Mouse (Mus musculus): ENCODE measurements around the gene Pheta2. TPM values are rescaled to one million over a fixed set of nuclear protein-coding genes. Genes with fewer than 3 reads are reported as not detected.
A peak's percentile ranks its signal among the peaks of the same experiment; 100 is the strongest.
"Not testable (repeated sequence)": the region's sequence is repeated elsewhere in the genome, so short reads cannot be mapped to it uniquely, and the experiment has no call there.

The Pheta2 gene
- total RNA-seq, 1 experiment, result 0.85 TPM

- H3K4me1 ChIP-seq (ENCODE audit: control insufficient read depth in 2 of 2, insufficient read depth in 2 of 2, low read length in 2 of 2, poor library complexity in 1 of 2), result peaks cover 0 to 8% of the 10 kb centered on the region in 2 experiments; a peak in 1 of 4 replicates
- peak within 1 kb of the TSS; percentile 96 for H3K9ac ChIP-seq (ENCODE audit: insufficient read depth, low read depth, low read length, poor library complexity, severe bottlenecking)
- peak; percentile 95 for DNase-seq (ENCODE audit: low read depth, low spot score)
- H3K36me3 ChIP-seq (ENCODE audit: control insufficient read depth, insufficient read depth, low read length, poor library complexity, severe bottlenecking), result peaks cover 11% of the 10 kb centered on the region
- in situ Hi-C loops (cut with MboI; ENCODE audit: low sequenced_read_pairs in 2 of 2, unreplicated experiment in 2 of 2), result loop anchor here in 1 of 2 experiments (10.0 kb wide), 1 partner anchor 690 kb away; no protein-coding TSS in a partner anchor
- H3K27ac ChIP-seq (ENCODE audit: insufficient read depth, low read depth, low read length, poor library complexity, severe bottlenecking), result peak within 1 kb of the TSS; percentile 65
- H3K9me3 ChIP-seq (ENCODE audit: control insufficient read depth, insufficient read depth, low read depth, low read length), result no peaks in the 10 kb centered on the region
- H3K4me3 ChIP-seq (ENCODE audit: insufficient read depth in 1 of 2, low read depth in 1 of 2, low read length in 2 of 2, poor library complexity in 1 of 2, severe bottlenecking in 1 of 2), result peak within 1 kb of the TSS; percentile 86 to 90
- TF ChIP-seq ZNF384 (IDR thresholded peaks at IDR 0.05; ENCODE audit: low read depth, low read length), result no peak
- TF ChIP-seq MAFK (IDR thresholded peaks at IDR 0.05; ENCODE audit: insufficient read depth, low read depth, low read length), result no peak
- TF ChIP-seq ZC3H11A (IDR thresholded peaks at IDR 0.05; ENCODE audit: borderline replicate concordance, low read depth, low read length), result peak; percentile 40; the same call in 1 of the 2 replicates
Measured at GRCm38 (mm10) chr15:82354126-82354945, 15.6 kb downstream of the Pheta2 start, which contains the start of gene Ndufa6. Gene Ndufa6 (minus strand): TSS chr15:82354322.

- H3K9me3 ChIP-seq (ENCODE audit: control insufficient read depth, insufficient read depth, low read depth, low read length), result no peaks in the 10 kb centered on the region
- no peak overlapping the region; the same call in 1 of the 2 replicates for H3K27ac ChIP-seq (ENCODE audit: insufficient read depth, low read depth, low read length, poor library complexity, severe bottlenecking)
- in situ Hi-C loops (cut with MboI; ENCODE audit: low sequenced_read_pairs in 2 of 2, unreplicated experiment in 2 of 2), result loop anchor here in 1 of 2 experiments (10.0 kb wide), 1 partner anchor 686 kb away; no protein-coding TSS in a partner anchor
- peaks cover 2 to 7% of the 10 kb centered on the region in 2 experiments; a peak in 1 of 4 replicates for H3K4me1 ChIP-seq (ENCODE audit: control insufficient read depth in 2 of 2, insufficient read depth in 2 of 2, low read length in 2 of 2, poor library complexity in 1 of 2)
- DNase-seq (ENCODE audit: low read depth, low spot score), result no peak
- no peak overlapping the region for H3K9ac ChIP-seq (ENCODE audit: insufficient read depth, low read depth, low read length, poor library complexity, severe bottlenecking)
- peaks cover 2% of the 10 kb centered on the region; the same call in 1 of the 2 replicates for H3K36me3 ChIP-seq (ENCODE audit: control insufficient read depth, insufficient read depth, low read length, poor library complexity, severe bottlenecking)
- H3K4me3 ChIP-seq (ENCODE audit: insufficient read depth in 1 of 2, low read depth in 1 of 2, low read length in 2 of 2, poor library complexity in 1 of 2, severe bottlenecking in 1 of 2), result peak overlapping the region in 1 of 2 experiments; percentile 38; a peak in 1 of 4 replicates
- TF ChIP-seq MAFK (IDR thresholded peaks at IDR 0.05; ENCODE audit: insufficient read depth, low read depth, low read length) (no peak), ZNF384 (IDR thresholded peaks at IDR 0.05; ENCODE audit: low read depth, low read length) (no peak)
Measured at GRCm38 (mm10) chr15:82358431-82359260, 19.9 kb downstream of the Pheta2 start.

- TF ChIP-seq ZC3H11A (IDR thresholded peaks at IDR 0.05; ENCODE audit: borderline replicate concordance, low read depth, low read length), result no peak
- TF ChIP-seq ZNF384 (IDR thresholded peaks at IDR 0.05; ENCODE audit: low read depth, low read length), result no peak
- no peak for TF ChIP-seq CHD2 (IDR thresholded peaks at IDR 0.05; ENCODE audit: low read depth, low read length)
- no peak for TF ChIP-seq HCFC1 (IDR thresholded peaks at IDR 0.05; ENCODE audit: borderline replicate concordance, insufficient read depth, low read length)
- TF ChIP-seq MAFK (IDR thresholded peaks at IDR 0.05; ENCODE audit: insufficient read depth, low read depth, low read length), result no peak
- Histone ChIP-seq H3K9ac (ENCODE audit: insufficient read depth, low read depth, low read length, poor library complexity, severe bottlenecking) (no peak overlapping the region), H3K4me3 (ENCODE audit: insufficient read depth in 1 of 2, low read depth in 1 of 2, low read length in 2 of 2, poor library complexity in 1 of 2, severe bottlenecking in 1 of 2) (no peak overlapping the region), H3K36me3 (ENCODE audit: control insufficient read depth, insufficient read depth, low read length, poor library complexity, severe bottlenecking) (no peaks in the 10 kb centered on the region), H3K9me3 (ENCODE audit: control insufficient read depth, insufficient read depth, low read depth, low read length) (no peaks in the 10 kb centered on the region), H3K27ac (ENCODE audit: insufficient read depth, low read depth, low read length, poor library complexity, severe bottlenecking) (no peak overlapping the region), H3K4me1 (ENCODE audit: control insufficient read depth in 2 of 2, insufficient read depth in 2 of 2, low read length in 2 of 2, poor library complexity in 1 of 2) (peaks cover 2 to 7% of the 10 kb centered on the region in 2 experiments; a peak in 1 of 4 replicates)
- in situ Hi-C loops (cut with MboI; ENCODE audit: low sequenced_read_pairs in 2 of 2, unreplicated experiment in 2 of 2), result no loop called here
- DNase-seq (ENCODE audit: low read depth, low spot score), result no peak
Measured at GRCm38 (mm10) chr15:82361459-82362018, 22.8 kb downstream of the Pheta2 start.

GRCm38 (mm10) chr15:82362234-82362633 is 23.5 kb downstream of the Pheta2 start:
- TF ChIP-seq HCFC1 (IDR thresholded peaks at IDR 0.05; ENCODE audit: borderline replicate concordance, insufficient read depth, low read length) (no peak), MAFK (IDR thresholded peaks at IDR 0.05; ENCODE audit: insufficient read depth, low read depth, low read length) (no peak), CHD2 (IDR thresholded peaks at IDR 0.05; ENCODE audit: low read depth, low read length) (no peak), ZNF384 (IDR thresholded peaks at IDR 0.05; ENCODE audit: low read depth, low read length) (no peak), ZC3H11A (IDR thresholded peaks at IDR 0.05; ENCODE audit: borderline replicate concordance, low read depth, low read length) (no peak)
- no peak for DNase-seq (ENCODE audit: low read depth, low spot score)

GRCm38 (mm10) chr15:82363801-82364200 is 25.1 kb downstream of the Pheta2 start:
- H3K36me3 ChIP-seq (ENCODE audit: control insufficient read depth, insufficient read depth, low read length, poor library complexity, severe bottlenecking); H3K9me3 ChIP-seq (ENCODE audit: control insufficient read depth, insufficient read depth, low read depth, low read length); in situ Hi-C loops (cut with MboI; ENCODE audit: low sequenced_read_pairs in 2 of 2, unreplicated experiment in 2 of 2); DNase-seq (ENCODE audit: low read depth, low spot score); H3K4me1 ChIP-seq (ENCODE audit: control insufficient read depth in 2 of 2, insufficient read depth in 2 of 2, low read length in 2 of 2, poor library complexity in 1 of 2); H3K27ac ChIP-seq (ENCODE audit: insufficient read depth, low read depth, low read length, poor library complexity, severe bottlenecking); H3K9ac ChIP-seq (ENCODE audit: insufficient read depth, low read depth, low read length, poor library complexity, severe bottlenecking); H3K4me3 ChIP-seq (ENCODE audit: insufficient read depth in 1 of 2, low read depth in 1 of 2, low read length in 2 of 2, poor library complexity in 1 of 2, severe bottlenecking in 1 of 2): not testable (repeated sequence)

More at GRCm38 (mm10) chr15:82362234-82362633, 23.5 kb downstream of the Pheta2 start:
- no peak overlapping the region for H3K27ac ChIP-seq (ENCODE audit: insufficient read depth, low read depth, low read length, poor library complexity, severe bottlenecking)
- H3K9me3 ChIP-seq (ENCODE audit: control insufficient read depth, insufficient read depth, low read depth, low read length), result no peaks in the 10 kb centered on the region
- H3K9ac ChIP-seq (ENCODE audit: insufficient read depth, low read depth, low read length, poor library complexity, severe bottlenecking), result no peak overlapping the region
- peaks cover 2 to 7% of the 10 kb centered on the region in 2 experiments; a peak in 1 of 4 replicates for H3K4me1 ChIP-seq (ENCODE audit: control insufficient read depth in 2 of 2, insufficient read depth in 2 of 2, low read length in 2 of 2, poor library complexity in 1 of 2)
- H3K36me3 ChIP-seq (ENCODE audit: control insufficient read depth, insufficient read depth, low read length, poor library complexity, severe bottlenecking), result no peaks in the 10 kb centered on the region
- H3K4me3 ChIP-seq (ENCODE audit: insufficient read depth in 1 of 2, low read depth in 1 of 2, low read length in 2 of 2, poor library complexity in 1 of 2, severe bottlenecking in 1 of 2), result no peak overlapping the region
- in situ Hi-C loops (cut with MboI; ENCODE audit: low sequenced_read_pairs in 2 of 2, unreplicated experiment in 2 of 2), result no loop called here

- H3K9me3 ChIP-seq (ENCODE audit: control insufficient read depth, insufficient read depth, low read depth, low read length); DNase-seq (ENCODE audit: low read depth, low spot score); H3K4me1 ChIP-seq (ENCODE audit: control insufficient read depth in 2 of 2, insufficient read depth in 2 of 2, low read length in 2 of 2, poor library complexity in 1 of 2); H3K27ac ChIP-seq (ENCODE audit: insufficient read depth, low read depth, low read length, poor library complexity, severe bottlenecking); H3K4me3 ChIP-seq (ENCODE audit: insufficient read depth in 1 of 2, low read depth in 1 of 2, low read length in 2 of 2, poor library complexity in 1 of 2, severe bottlenecking in 1 of 2); in situ Hi-C loops (cut with MboI; ENCODE audit: low sequenced_read_pairs in 2 of 2, unreplicated experiment in 2 of 2); H3K36me3 ChIP-seq (ENCODE audit: control insufficient read depth, insufficient read depth, low read length, poor library complexity, severe bottlenecking); H3K9ac ChIP-seq (ENCODE audit: insufficient read depth, low read depth, low read length, poor library complexity, severe bottlenecking): not testable (repeated sequence)
Measured at GRCm38 (mm10) chr15:82364561-82364960, 25.8 kb downstream of the Pheta2 start.

Data from ES-E14 (cell line).